Mouse (Mus musculus) liver, embryonic 14.5 days (tissue): ENCODE data around the gene Plcxd1. TPM values are rescaled to one million over a fixed set of nuclear protein-coding genes. Genes with fewer than 3 reads are reported as not detected.

Source experiments
- ATAC-seq: fragments of 200-750 bp; cut with Nextera tagmentation; 2 replicates; pipeline ENCODE4 v1.8.0; 2017; ENCODE audit warnings: moderate number of reproducible peaks, mild to moderate bottlenecking, moderate library complexity; ENCODE audit not compliant: insufficient read depth
- DNase-seq, 3 experiments: peaks; one replicate each; pipeline ENCODE4 v3.0.0-alpha.2; 2012 to 2013; ENCODE audit warnings: low read depth in 3 of 3, low spot score in 3 of 3
- H3K27ac ChIP-seq: fragments of 300-500 bp; sonication (generic); 2 replicates; pipeline ENCODE4 v1.5.1; 2014; ENCODE audit warnings: moderate library complexity, mild to moderate bottlenecking, control low read depth, inconsistent platforms
- H3K27me3 ChIP-seq: fragments of 300-500 bp; sonication (generic); 2 replicates; pipeline ENCODE4 v1.6.1; 2014; ENCODE audit warnings: mild to moderate bottlenecking, low read length, moderate library complexity; ENCODE audit not compliant: control insufficient read depth, insufficient read depth
- H3K36me3 ChIP-seq: fragments of 300-500 bp; sonication (generic); replicated peaks from 2 replicates; pipeline ENCODE4 v1.6.1; 2014; ENCODE audit warnings: low read depth; ENCODE audit not compliant: control insufficient read depth, insufficient read depth
- H3K4me1 ChIP-seq, 2 experiments: fragments of 200-500 bp in 1 of 2; fragments of 300-500 bp in 1 of 2; sonication (generic) in 1 of 2; replicated peaks; 2 replicates each; pipeline ENCODE4 v1.6.1; 2012 to 2014; ENCODE audit warnings: antibody characterized with exemption in 1 of 2, inconsistent platforms in 1 of 2, low read length in 1 of 2; ENCODE audit not compliant: control insufficient read depth in 2 of 2, insufficient read depth in 2 of 2
- H3K4me2 ChIP-seq: fragments of 300-500 bp; sonication (generic); 2 replicates; pipeline ENCODE4 v1.6.1; 2014; ENCODE audit warnings: low read depth, mild to moderate bottlenecking, control low read depth, moderate library complexity
- H3K4me3 ChIP-seq, 2 experiments: fragments of 200-500 bp in 1 of 2; fragments of 300-500 bp in 1 of 2; sonication (generic) in 1 of 2; 2 replicates each; pipeline ENCODE4 v1.5.1; 2012 to 2014; ENCODE audit warnings: low read depth in 2 of 2, low read length in 2 of 2, mild to moderate bottlenecking in 2 of 2, control low read depth in 1 of 2, inconsistent platforms in 1 of 2, moderate library complexity in 1 of 2; ENCODE audit not compliant: insufficient read depth in 1 of 2
- H3K9ac ChIP-seq: fragments of 300-500 bp; sonication (generic); replicated peaks from 2 replicates; pipeline ENCODE4 v1.6.1; 2014; ENCODE audit warnings: mild to moderate bottlenecking, control low read depth, moderate library complexity
- H3K9me3 ChIP-seq: fragments of 300-500 bp; sonication (generic); 2 replicates; pipeline ENCODE4 v1.6.1; 2016; ENCODE audit warnings: low read length, mixed read lengths; ENCODE audit not compliant: control insufficient read depth
- CTCF ChIP-seq: IDR thresholded peaks from 2 replicates; pipeline ENCODE4 v1.5.1; 2016; ENCODE audit warnings: antibody characterized with exemption, low read depth, control low read depth
- EP300 ChIP-seq: IDR thresholded peaks from 2 replicates; pipeline ENCODE4 v1.6.1; 2016; ENCODE audit warnings: antibody characterized with exemption, low read depth
- WGBS: fragments of 180-500 bp; shearing (Covaris S2); extraction: QIAGEN DNeasy Blood & Tissue Kit; methylation state at CpG from one replicate; pipeline ENCODE4 v1.1.7; 2014; ENCODE audit not compliant: insufficient replicate concordance; 5-methylcytosine and 5-hydroxymethylcytosine counted together
- polyA plus RNA-seq, 2 experiments: library from polyadenylated mRNA; depleted of rRNA in 1 of 2; stranded (reverse) in 1 of 2; unstranded in 1 of 2; fragments of >200 nt; fragmentation: Nextera tagmentation in 1 of 2; extraction: Ambion mirVana in 1 of 2; gene quantifications; 2 replicates each; pipeline versions ENCODE4 v1.2.1 to v1.2.3; 2012 to 2014

Plcxd1 gene
- polyA plus RNA-seq, 2 experiments = 0.13 to 0.14 TPM

GRCm38 (mm10) chr5:110100921-110101631, 1.3 kb downstream of the Plcxd1 start:
- Histone ChIP-seq H3K9ac (no peak overlapping the region), H3K36me3 (peaks cover 12% of the 10 kb centered on the region), H3K4me1 (0 out of 4 replicates have a peak, but pooled peaks cover 0 to 4% of the 10 kb centered on the region in 2 experiments), H3K4me3 (peak overlapping the region in 1 of 2 experiments; percentile 27; a peak in 2 of 4 replicates), H3K27me3 (peaks cover 4% of the 10 kb centered on the region; the same call in 1 of the 2 replicates), H3K4me2 (peak overlapping the region; percentile 48), H3K27ac (no peak overlapping the region), H3K9me3 (no peaks in the 10 kb centered on the region)
- peak; percentile 9; the same call in 1 of the 2 replicates for ATAC-seq
- no peak for DNase-seq
- TF ChIP-seq CTCF (no peak), EP300 (no peak)
- under 1% methylated on average over 37 of the region's 37 CpGs for WGBS

- 13% methylated on average over 34 of the region's 34 CpGs for WGBS
Observed at GRCm38 (mm10) chr5:110101716-110102347, 2.1 kb downstream of the Plcxd1 start.

DNA sequence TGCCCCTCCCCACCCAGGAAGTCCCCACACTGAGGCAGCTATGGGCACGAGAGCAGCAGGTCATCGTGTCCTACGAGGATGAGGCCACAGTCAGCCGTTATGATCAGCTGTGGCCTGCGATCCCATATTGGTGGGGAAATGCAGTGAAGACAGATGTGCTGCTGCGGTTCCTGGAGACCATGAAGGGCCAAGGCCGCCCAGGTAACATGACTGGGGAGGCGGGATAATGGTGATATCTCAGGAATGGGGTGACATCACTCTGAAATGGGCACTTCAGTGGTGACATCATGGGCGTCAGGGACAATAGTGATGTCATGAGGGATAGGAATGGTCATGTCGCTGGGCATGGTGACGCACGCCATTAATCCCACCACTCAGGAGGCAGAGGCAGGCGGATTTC, 2.7 kb downstream of the Plcxd1 start:
- Histone ChIP-seq H3K36me3 (peaks cover 13% of the 10 kb centered on the region), H3K4me1 (peaks cover 4 to 5% of the 10 kb centered on the region in 2 experiments; a peak in 1 of 4 replicates), H3K9me3 (no peaks in the 10 kb centered on the region), H3K27me3 (peaks cover 4% of the 10 kb centered on the region; the same call in 1 of the 2 replicates), H3K27ac (no peak overlapping the region), H3K4me3 (no peak overlapping the region), H3K4me2 (no peak overlapping the region), H3K9ac (no peak overlapping the region)
- TF ChIP-seq EP300 (no peak), CTCF (no peak)
- DNase-seq = no peak
- 77% methylated on average over 13 of the region's 13 CpGs for WGBS
- no peak for ATAC-seq

More at GRCm38 (mm10) chr5:110101716-110102347, 2.1 kb downstream of the Plcxd1 start:
- DNase-seq (no peak), ATAC-seq (peak; percentile 9; the same call in 1 of the 2 replicates)
- H3K4me1 ChIP-seq = peaks cover 4 to 5% of the 10 kb centered on the region in 2 experiments; a peak in 1 of 4 replicates
- no peak overlapping the region for H3K4me3 ChIP-seq
- H3K9ac ChIP-seq = no peak overlapping the region
- no peaks in the 10 kb centered on the region for H3K9me3 ChIP-seq
- peak overlapping the region; percentile 48 for H3K4me2 ChIP-seq
- H3K36me3 ChIP-seq = peaks cover 13% of the 10 kb centered on the region
- no peak overlapping the region for H3K27ac ChIP-seq
- peaks cover 4% of the 10 kb centered on the region; the same call in 1 of the 2 replicates for H3K27me3 ChIP-seq
- no peak for TF ChIP-seq CTCF
- no peak for TF ChIP-seq EP300

GRCm38 (mm10) chr5:110102853-110103625, 3.3 kb downstream of the Plcxd1 start:
- ATAC-seq = no peak
- peaks cover 4 to 5% of the 10 kb centered on the region in 2 experiments; a peak in 1 of 4 replicates for H3K4me1 ChIP-seq
- H3K27ac ChIP-seq = no peak overlapping the region
- WGBS = 79% methylated on average over 19 of the region's 19 CpGs
- no peak overlapping the region for H3K9ac ChIP-seq
- peaks cover 4% of the 10 kb centered on the region; the same call in 1 of the 2 replicates for H3K27me3 ChIP-seq
- H3K36me3 ChIP-seq = peaks cover 13% of the 10 kb centered on the region
- DNase-seq = no peak
- TF ChIP-seq CTCF = no peak
- TF ChIP-seq EP300 = no peak
- no peak overlapping the region for H3K4me3 ChIP-seq
- no peak overlapping the region for H3K4me2 ChIP-seq
- H3K9me3 ChIP-seq = no peaks in the 10 kb centered on the region
